Mouse (Mus musculus) ES-Bruce4 (cell line): Measurements from ENCODE around the gene Macrod2.

Experiments
- CTCF ChIP-seq: IDR thresholded peaks from one replicate; pipeline ENCODE4 v1.8.1; 2011; ENCODE audit warnings: low read depth, low read length
- POLR2A ChIP-seq: IDR thresholded peaks from one replicate; pipeline ENCODE4 v1.8.1; 2011; ENCODE audit warnings: low read length; ENCODE audit not compliant: insufficient read depth

GRCm38 (mm10) chr2:140959246-140959645, 564.1 kb downstream of the Macrod2 start:
- TF ChIP-seq CTCF (no peak), POLR2A (no peak)
